Mouse (Mus musculus) MEL (cell line): Measurements from ENCODE around the gene Aph1c.

Experiments
- CTCF ChIP-seq, 3 experiments: IDR thresholded peaks in 2 of 3; conservative IDR thresholded peaks in 1 of 3; 2 replicates each; pipeline ENCODE4 v1.5.1; 2011 to 2012; ENCODE audit warnings: low read length in 3 of 3, low read depth in 2 of 3, mild to moderate bottlenecking in 2 of 3, improper control_type of control experiment in 1 of 3, inconsistent platforms in 1 of 3, mixed read lengths in 1 of 3, moderate library complexity in 1 of 3; ENCODE audit not compliant: control insufficient read depth in 1 of 3, insufficient read depth in 1 of 3, poor library complexity in 1 of 3, severe bottlenecking in 1 of 3
- E2F4 ChIP-seq: IDR thresholded peaks from 2 replicates; pipeline ENCODE4 v1.6.1; 2011; ENCODE audit warnings: low read depth, low read length, improper control_type of control experiment, borderline replicate concordance
- MEF2A ChIP-seq: IDR thresholded peaks from 2 replicates; pipeline ENCODE4 v1.6.1; 2014; ENCODE audit warnings: low read depth, mild to moderate bottlenecking, inconsistent platforms, low read length, improper control_type of control experiment; ENCODE audit not compliant: poor library complexity, insufficient replicate concordance, severe bottlenecking; ENCODE audit errors: extremely low read depth
- RCOR1 ChIP-seq: IDR thresholded peaks from 2 replicates; pipeline ENCODE4 v1.6.1; 2012; ENCODE audit warnings: low read depth, mild to moderate bottlenecking, inconsistent platforms, low read length, improper control_type of control experiment
- ZNF384 ChIP-seq: IDR thresholded peaks from 2 replicates; pipeline ENCODE4 v1.6.1; 2012; ENCODE audit warnings: low read depth, mild to moderate bottlenecking, inconsistent platforms, low read length, improper control_type of control experiment

DNA sequence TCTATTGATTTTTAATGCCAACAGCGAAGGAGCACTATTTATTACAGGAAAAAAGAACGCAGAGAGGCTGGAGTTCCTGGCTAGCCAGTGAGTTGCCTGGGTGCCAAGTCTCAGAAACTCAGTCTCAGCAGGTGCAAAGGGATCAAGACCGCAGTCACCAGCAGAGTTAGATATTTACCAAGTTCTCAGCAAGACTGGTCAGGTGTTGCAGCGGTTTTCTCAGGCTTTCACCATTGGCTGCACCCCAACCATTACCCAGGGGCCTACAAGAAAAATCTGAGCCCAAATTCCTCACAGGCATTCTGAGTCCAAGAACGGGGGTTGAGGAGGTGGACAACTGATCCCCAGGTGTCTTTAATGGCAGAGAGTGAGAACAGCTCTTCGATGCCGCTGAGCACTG lies 675 bp downstream of the Aph1c start:
- TF ChIP-seq RCOR1 (no peak), E2F4 (no peak), MEF2A (no peak), ZNF384 (no peak), CTCF (IDR thresholded peaks at IDR 0.05 in 2 of 3, conservative IDR thresholded peaks at IDR 0.05 in 1 of 3; ENCODE audit: control insufficient read depth in 1 of 3, insufficient read depth in 1 of 3, low read depth in 2 of 3, low read length in 3 of 3, poor library complexity in 1 of 3, severe bottlenecking in 1 of 3) (no peak)
